Mouse (Mus musculus): ENCODE measurements at regions not wholly inside any gene's neighbourhood (a gene's known extent, or its start where the extent isn't known, plus 50 kb on each side); places are given as distances from the start of the nearest gene placed in this dataset.

DNA sequence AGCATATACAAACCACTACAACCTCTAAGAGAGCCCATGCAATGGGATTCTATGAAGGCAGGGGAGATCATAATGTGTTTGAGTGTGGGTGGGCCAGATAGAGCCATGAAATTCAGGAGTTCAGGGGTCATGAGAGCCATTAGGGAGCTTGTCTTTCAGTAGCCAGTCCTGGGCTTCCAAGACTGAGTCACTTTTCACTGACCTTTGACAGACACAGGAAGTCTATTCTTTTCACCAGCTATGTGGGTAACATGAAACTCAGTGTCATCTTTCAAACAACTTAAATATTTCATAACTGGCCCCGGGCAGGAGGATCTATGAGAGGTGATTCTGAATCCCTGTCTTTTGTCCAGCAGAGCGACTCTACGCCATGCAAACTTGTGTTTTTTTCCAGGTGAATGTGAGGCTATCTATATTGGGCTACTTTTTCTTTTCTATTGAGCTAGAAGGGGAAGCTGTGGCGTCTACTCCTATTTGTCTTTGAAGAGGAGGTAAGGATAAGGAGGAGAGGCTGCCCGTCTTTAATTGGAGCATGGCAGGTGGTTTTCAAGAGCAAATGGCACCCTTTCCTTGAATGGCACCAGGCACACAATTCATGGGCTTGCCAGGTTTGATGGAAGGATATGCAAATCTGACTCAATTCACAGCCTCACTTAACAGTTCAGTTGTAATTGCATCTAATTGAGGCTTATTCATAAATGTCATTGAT lies 95.6 kb upstream of the Chd2 start:
- DNase-seq: no peak

DNA sequence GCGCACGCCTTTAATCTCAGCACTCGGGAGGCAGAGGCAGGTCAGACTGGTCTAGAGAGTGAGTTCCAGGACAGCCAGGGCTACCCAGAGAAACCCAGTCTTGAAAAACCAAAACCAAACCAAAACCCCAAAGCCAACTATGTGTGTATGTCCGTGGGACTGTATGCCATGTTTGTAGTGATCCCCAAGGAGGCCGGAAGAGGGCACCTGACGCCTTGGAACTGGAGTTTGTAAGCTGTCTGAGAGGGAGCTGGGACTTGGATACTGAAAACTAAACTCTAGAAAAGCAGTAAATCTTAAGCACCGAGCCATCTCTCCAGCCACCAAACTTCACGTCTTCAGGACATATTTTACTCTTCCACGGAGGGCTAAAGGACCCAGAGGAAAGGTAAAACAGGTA lies 93.8 kb upstream of the Chd2 start:
- DNase-seq: no peak

GRCm38 (mm10) chr7:73630790-73631189 lies 89.2 kb upstream of the Chd2 start:
- no peak for DNase-seq

GRCm38 (mm10) chr7:73629182-73629581 lies 87.6 kb upstream of the Chd2 start:
- no peak for DNase-seq

GRCm38 (mm10) chr7:73628071-73628470 lies 86.4 kb upstream of the Chd2 start:
- DNase-seq: peak; percentile 40

DNA sequence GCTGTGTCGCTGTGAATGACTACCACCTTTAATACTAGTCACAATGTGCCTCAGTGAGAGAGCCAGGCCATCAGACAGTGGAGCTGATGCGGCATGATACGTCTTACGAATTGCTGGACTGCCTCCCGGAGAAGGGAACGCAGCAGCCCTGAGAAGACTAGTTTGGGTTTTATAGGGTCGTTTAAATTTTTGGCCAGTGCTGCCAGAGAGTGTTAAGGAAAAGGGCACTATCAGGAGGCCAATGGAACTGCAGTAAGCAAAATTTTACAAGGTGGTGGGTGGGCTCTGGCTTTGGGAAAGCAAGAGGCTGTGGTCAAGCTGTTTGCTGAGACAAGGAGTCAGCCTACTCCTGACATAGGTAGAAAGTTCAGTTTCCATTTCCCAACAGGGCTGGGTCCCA lies 84.7 kb upstream of the Chd2 start:
- DNase-seq: no peak

- no peak for DNase-seq
These were observed 84.0 kb upstream of the Chd2 start for GRCm38 (mm10) chr7:73625651-73626050.

DNA sequence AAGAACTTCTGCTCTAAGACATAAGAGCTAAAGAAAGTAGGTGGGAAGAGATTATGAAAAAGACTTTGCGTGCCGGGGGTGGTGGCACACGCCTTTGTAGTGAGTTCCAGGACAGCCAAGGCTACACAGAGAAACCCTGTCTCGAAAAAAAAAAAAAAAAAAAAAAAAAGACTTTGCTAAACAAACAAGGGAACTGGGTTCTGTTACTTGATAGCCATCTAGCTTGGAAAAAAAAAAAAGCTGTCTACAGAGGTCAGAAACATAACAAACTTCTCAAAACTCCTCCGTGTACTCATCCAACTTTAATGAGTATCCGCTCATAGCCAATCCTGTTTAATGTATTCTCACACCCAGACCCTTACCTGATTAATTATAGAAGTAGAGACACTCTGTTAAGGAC lies 83.4 kb upstream of the Chd2 start:
- no peak for DNase-seq

DNA sequence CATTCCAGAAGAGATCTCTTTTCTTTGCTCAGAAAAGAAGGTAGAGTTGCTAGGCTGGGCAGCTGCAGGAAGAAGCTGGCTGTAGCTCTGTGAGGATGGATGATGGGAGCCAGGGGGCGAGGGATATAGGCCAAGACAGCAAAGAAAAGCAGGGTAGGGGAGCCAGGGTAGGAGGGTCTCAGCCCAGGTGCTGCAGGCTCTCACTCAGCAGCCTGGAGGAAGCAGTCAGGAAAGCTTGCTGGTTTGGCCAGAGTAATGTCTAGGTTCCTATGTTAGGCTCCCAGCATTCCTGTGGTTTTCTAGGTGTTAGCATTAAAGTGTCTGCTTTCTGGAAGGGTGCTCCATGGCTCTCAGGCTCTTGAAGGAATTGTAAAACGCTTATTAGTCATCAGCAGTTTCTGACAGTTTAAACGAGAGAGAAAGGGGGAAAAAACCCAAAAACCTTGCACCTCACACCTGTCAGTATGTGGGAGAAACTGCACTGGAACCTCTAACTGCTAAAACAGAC lies 82.5 kb upstream of the Chd2 start:
- no peak for DNase-seq

DNA sequence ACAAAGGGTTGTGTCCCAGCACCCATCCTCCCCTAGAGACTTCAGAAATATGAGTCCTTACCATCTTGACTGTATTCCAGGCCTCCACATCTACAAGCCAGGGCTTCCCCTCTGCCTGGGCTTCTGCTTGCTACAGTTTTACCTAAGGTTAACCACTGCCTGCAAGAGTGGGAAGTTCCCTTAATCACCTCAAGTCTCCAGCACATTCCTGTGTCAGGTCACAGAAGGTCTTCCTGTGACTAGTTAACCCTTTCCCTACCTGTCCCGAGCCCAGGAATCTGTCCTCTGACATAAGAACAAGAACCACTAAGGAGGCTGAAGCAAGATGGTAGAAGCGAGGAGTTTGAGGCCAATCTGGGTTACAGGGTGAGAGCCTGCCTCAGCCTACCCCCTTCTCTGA lies 80.8 kb upstream of the Chd2 start:
- no peak for DNase-seq

DNA sequence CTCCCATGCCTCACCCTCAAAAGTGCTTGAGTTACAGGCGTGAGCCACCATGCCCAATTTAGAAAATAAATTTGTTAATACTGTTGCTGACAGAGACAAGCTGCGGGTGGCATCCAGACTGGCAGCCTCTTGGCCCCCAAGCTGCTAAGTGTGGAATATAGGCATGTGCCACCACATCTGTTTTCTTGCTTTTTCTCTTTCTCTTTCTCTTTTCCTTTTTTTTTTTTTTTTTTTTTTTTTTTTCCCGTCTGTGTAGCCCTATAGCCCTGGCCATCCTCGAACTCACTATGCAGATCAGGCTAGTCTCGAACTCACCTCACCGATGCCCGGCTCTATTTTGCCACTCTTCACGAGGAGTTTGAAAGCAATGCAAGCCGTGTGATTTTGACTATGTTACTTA lies 78.7 kb upstream of the Chd2 start:
- DNase-seq: no peak

- no peak for DNase-seq
These were observed 77.3 kb upstream of the Chd2 start for GRCm38 (mm10) chr7:73618758-73619416.

- DNase-seq: peak; percentile 99
These were observed 76.5 kb upstream of the Chd2 start for GRCm38 (mm10) chr7:73617910-73618757.

DNA sequence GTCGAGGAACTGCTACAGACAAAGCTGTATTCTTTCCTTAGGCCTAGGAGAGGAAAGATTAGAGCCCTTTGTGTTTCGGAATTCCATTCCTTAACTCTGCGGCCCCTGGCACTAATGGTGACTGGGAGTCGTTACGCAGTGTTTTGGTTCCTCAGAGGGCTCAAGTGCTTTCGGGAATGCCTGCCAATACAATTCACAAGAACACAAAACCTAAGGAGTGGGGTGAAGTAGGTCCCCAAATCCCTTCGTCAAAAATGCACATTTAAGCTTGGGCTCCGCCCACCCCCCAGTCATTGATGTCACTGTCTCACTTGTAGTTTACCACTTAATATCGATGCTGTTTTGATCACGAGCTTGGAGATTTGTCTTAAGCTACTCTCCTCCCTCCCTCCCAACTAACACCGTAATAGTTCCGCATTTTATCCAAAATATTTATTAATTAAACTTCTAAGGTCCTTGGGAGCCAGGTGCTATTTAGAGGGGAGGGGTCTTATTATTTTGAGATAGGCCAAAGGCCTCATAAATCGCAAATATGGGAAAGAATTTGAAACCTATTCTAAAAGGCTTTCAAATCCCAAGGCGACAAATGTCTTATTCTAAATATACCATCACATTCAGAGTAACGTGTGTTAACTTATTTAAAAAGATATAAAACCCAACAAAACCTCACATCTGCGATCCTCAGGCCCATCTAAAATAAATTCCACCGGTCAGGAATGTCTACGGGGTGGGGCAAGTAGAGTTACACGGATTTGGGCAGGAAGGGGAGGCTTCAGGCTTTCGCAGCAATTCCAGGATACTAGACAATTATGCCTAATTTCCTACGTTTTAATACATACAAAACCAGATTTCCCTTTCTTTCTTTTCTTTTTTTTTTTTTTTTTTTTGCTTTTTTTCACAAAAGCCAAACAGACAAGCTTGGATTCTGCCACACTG lies 75.6 kb upstream of the Chd2 start:
- DNase-seq: peak; percentile 55

DNA sequence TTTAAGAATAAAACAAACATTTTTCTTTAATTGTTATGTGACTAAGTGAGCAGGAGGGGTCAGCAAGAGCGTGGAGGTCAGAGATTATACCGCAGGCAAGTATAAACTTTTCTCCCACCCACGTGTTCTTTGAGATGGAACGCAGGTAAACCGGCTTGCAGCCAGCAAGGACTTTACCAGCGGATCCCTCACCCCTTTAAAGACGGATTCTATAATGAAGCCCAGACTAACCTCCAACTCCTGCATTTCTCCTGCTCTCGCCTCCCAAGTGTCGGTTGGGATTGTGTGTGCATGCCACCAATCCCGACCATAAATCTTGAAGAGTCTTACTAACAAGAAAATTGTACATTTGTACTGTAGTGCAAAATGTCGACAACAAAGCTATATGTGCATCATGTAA lies 74.4 kb upstream of the Chd2 start:
- no peak for DNase-seq

- no peak for DNase-seq
These were observed 73.4 kb upstream of the Chd2 start for GRCm38 (mm10) chr7:73614840-73615555.

- no peak for DNase-seq
These were observed 72.7 kb upstream of the Chd2 start for GRCm38 (mm10) chr7:73614341-73614740.

DNA sequence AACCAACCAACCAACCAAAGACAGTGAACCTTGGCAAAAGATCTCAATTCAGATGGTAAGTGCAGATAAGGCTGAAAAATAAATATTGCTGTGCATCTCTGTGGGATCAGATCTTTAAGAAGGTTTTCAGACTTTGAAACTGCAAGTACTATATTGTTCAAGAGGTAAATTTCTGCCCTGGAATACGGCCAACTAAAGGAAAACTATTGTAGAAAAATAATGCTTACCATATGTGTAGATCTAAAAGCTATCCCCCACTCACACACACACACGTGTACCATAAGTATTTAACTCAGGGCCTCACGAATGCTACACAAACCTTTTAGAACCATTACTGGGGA lies 71.1 kb upstream of the Chd2 start:
- no peak for DNase-seq

DNA sequence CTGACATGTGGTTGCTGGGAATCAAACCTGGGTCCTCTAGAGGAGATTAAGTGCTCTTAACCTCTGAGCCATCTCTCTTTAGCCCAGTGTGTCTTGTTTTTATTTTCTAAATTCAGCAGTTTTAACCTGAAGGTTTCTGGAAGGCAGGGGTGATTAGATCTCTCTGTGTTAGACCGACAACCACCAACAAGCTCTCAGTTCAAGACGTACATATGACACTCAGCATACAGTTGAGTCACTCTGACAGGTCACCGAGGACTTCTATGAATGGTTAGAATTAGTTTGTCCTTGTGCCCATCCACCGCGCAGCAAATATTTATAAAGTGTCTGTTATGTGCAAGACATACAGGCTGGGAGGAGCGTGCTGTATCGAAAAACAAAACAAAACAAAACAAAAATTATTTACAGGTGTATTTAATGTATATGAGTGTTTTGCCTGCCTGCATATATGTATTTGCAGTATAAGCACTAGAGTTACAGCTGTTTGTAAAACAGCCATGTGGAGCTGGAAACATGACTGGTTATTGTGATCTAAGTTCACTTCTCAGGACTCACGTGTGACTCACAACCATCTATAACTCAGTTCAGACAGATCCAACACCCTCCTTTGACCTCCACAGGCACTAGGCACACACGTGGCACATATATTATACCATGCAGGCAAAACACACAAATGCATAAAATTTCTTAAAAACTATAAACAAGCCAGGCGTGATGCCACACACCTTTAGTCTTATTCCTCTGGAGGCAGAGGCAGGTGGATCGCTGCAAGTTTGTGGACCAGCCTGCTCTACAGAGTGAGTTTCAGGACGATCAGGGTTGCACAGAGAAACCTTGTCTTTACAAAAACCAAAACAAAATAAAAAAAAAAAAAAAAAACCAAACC lies 70.5 kb upstream of the Chd2 start:
- DNase-seq: no peak

DNA sequence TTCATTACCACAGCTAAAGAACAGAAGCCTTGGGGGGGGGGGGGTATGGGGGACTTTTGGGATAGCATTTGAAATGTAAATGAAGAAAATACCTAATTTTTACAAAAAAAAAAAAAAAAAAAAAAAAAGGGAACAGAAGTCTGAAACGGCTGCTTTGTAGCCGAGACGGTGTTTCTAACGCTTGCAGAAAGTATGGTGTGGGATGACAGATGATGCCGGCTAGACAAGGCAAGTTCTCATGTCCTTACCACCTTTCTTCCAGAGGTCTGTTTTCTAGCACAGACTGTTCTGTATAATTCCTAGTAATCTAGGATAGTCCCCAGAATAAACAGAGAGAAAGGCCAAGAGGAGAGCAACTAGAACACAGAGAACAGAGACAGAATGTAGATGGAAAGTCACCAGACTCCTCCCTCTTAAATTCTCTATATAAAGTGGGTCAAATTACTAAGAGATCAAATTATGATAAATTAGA lies 67.2 kb upstream of the Chd2 start:
- no peak for DNase-seq
